Mouse (Mus musculus) midbrain, embryonic 16.5 days (tissue): ENCODE measurements around the gene Trappc10. TPM values are rescaled to one million over a fixed set of nuclear protein-coding genes. Genes with fewer than 3 reads are reported as not detected.

Source experiments
- ATAC-seq: fragments of 200-750 bp; cut with Nextera tagmentation; 2 replicates; pipeline ENCODE4 v1.8.0; 2017; ENCODE audit warnings: moderate TSS enrichment
- H3K27ac ChIP-seq: fragments of 300-500 bp; sonication (generic); 2 replicates; pipeline ENCODE4 v1.5.1; 2014; ENCODE audit warnings: mild to moderate bottlenecking, low read length, mixed read lengths
- H3K27me3 ChIP-seq: fragments of 300-500 bp; sonication (generic); 2 replicates; pipeline ENCODE4 v1.6.1; 2014; ENCODE audit warnings: low read depth, low read length, mixed read lengths; ENCODE audit not compliant: control insufficient read depth, insufficient read depth
- H3K36me3 ChIP-seq: fragments of 300-500 bp; sonication (generic); 2 replicates; pipeline ENCODE4 v1.6.1; 2014; ENCODE audit warnings: mild to moderate bottlenecking, low read length, moderate library complexity, mixed read lengths; ENCODE audit not compliant: control insufficient read depth, insufficient read depth
- H3K4me1 ChIP-seq: fragments of 300-500 bp; sonication (generic); 2 replicates; pipeline ENCODE4 v1.6.1; 2014; ENCODE audit warnings: mild to moderate bottlenecking, low read length, mixed read lengths; ENCODE audit not compliant: control insufficient read depth, insufficient read depth
- H3K4me2 ChIP-seq: fragments of 300-500 bp; sonication (generic); 2 replicates; pipeline ENCODE4 v1.6.1; 2014; ENCODE audit warnings: mild to moderate bottlenecking, low read length, mixed read lengths
- H3K4me3 ChIP-seq: fragments of 300-500 bp; sonication (generic); 2 replicates; pipeline ENCODE4 v1.5.1; 2014; ENCODE audit warnings: low read depth, mild to moderate bottlenecking, low read length, moderate library complexity, mixed read lengths
- H3K9ac ChIP-seq: fragments of 300-500 bp; sonication (generic); 2 replicates; pipeline ENCODE4 v1.6.1; 2014; ENCODE audit warnings: low read depth, low read length, mixed read lengths
- H3K9me3 ChIP-seq: fragments of 300-500 bp; sonication (generic); replicated peaks from 2 replicates; pipeline ENCODE4 v1.6.1; 2014; ENCODE audit warnings: mild to moderate bottlenecking, low read length, mixed read lengths; ENCODE audit not compliant: control insufficient read depth, poor library complexity, severe bottlenecking
- WGBS: fragments of 180-500 bp; shearing (Covaris S2); extraction: QIAGEN DNeasy Blood & Tissue Kit; methylation state at CpG from one replicate; pipeline ENCODE4 v1.1.7; 2014; 5-methylcytosine and 5-hydroxymethylcytosine counted together
- polyA plus RNA-seq: library from polyadenylated mRNA; unstranded; fragments of >200 nt; fragmentation: Nextera tagmentation; extraction: Ambion mirVana; gene quantifications from 2 replicates; pipeline ENCODE4 v1.2.1, GENCODE M21; 2015

Trappc10 gene
- polyA plus RNA-seq, 1 experiment from 2014 or later: 22.4 TPM

GRCm38 (mm10) chr10:78260916-78261650, 16.6 kb upstream of the Trappc10 start:
- Histone ChIP-seq H3K4me1 (no peaks in the 10 kb centered on the region), H3K9ac (no peak overlapping the region), H3K4me3 (no peak overlapping the region), H3K4me2 (no peak overlapping the region), H3K9me3 (no peaks in the 10 kb centered on the region), H3K36me3 (no peaks in the 10 kb centered on the region), H3K27me3 (no peaks in the 10 kb centered on the region), H3K27ac (no peak overlapping the region)
- WGBS: 72% methylated on average over 7 of the region's 7 CpGs
- ATAC-seq: no peak

DNA sequence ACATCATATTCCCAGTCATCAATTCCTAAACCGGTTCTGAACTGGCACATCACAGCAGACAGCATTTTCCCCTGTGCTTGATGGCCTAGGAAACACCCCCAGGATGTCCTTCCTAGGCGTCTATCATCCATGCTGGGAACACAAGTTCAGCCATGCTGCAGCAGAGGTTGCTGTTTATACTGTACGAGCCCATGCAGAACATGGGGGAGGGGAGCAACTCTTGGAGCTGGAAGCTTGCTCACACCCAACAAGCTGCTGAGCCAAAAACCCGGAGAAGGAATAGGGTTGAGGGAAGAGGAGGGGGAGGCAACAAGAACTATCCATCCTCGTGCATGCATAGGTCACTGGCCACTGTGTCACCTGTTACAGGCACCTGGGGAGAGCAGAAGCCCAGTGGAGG, 15.9 kb upstream of the Trappc10 start:
- Histone ChIP-seq H3K4me1 (no peaks in the 10 kb centered on the region), H3K4me2 (no peak overlapping the region), H3K27ac (no peak overlapping the region), H3K36me3 (no peaks in the 10 kb centered on the region), H3K9me3 (no peaks in the 10 kb centered on the region), H3K9ac (no peak overlapping the region), H3K4me3 (no peak overlapping the region), H3K27me3 (no peaks in the 10 kb centered on the region)
- no peak for ATAC-seq
- WGBS: 38% methylated on average over 5 of the region's 5 CpGs

- H3K9me3 ChIP-seq: no peaks in the 10 kb centered on the region
- H3K4me2 ChIP-seq: no peak overlapping the region
- H3K27me3 ChIP-seq: no peaks in the 10 kb centered on the region
- no peaks in the 10 kb centered on the region for H3K36me3 ChIP-seq
- H3K9ac ChIP-seq: no peak overlapping the region
- H3K4me1 ChIP-seq: no peaks in the 10 kb centered on the region
- 55% methylated on average over 6 of the region's 6 CpGs for WGBS
- ATAC-seq: no peak
- H3K4me3 ChIP-seq: no peak overlapping the region
- no peak overlapping the region for H3K27ac ChIP-seq
Observed at GRCm38 (mm10) chr10:78259702-78260101, 15.3 kb upstream of the Trappc10 start.

DNA sequence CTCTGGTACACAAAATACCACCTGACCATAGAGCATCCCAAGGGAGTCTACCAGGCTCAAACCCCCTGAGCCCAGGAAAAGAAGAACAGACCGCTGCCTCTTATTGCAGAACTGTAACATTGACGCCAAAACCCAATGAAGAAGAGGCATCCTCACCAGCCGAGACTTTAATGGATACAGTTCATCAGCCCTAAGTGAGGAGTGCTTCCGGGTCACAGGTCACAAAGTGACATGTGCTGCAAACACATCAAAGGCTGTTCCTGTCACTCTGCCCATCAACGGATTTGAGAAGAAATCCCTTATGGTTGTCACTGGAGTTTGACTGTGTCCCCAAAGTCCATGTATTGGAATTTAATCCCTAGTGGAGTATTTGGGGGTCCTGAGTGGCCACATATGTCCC, 14.8 kb upstream of the Trappc10 start:
- no peak overlapping the region for H3K4me3 ChIP-seq
- no peaks in the 10 kb centered on the region for H3K9me3 ChIP-seq
- no peak overlapping the region for H3K9ac ChIP-seq
- H3K27ac ChIP-seq: no peak overlapping the region
- H3K4me1 ChIP-seq: no peaks in the 10 kb centered on the region
- H3K27me3 ChIP-seq: no peaks in the 10 kb centered on the region
- WGBS: 76% methylated on average over 5 of the region's 5 CpGs
- no peaks in the 10 kb centered on the region for H3K36me3 ChIP-seq
- no peak for ATAC-seq
- H3K4me2 ChIP-seq: no peak overlapping the region

DNA sequence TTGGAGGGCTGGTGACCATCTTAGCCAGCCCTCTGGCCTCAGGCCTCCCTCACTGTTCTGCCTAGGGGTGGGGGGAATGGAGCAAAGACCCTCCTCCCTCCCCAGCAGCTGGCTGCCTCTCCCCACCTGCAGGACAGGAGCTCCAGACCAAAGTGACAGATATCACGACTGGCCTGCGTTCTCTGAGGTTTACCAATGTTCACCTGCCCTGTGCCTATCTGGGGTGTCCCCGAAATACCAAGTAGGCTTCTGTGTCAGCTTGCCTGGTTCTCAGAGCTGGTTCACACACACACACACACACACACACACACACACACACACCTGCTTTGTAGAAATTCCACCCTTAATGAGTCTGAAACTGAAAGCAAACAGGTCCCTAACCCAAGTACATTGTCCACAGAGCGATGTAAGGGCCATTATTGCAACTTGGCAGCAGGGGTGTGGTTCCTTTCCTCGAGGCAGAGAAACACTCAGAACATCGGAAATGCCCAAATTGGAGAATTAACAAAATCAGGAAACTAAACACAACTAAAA, 13.8 kb upstream of the Trappc10 start:
- no peak overlapping the region for H3K9ac ChIP-seq
- H3K4me1 ChIP-seq: no peaks in the 10 kb centered on the region
- H3K36me3 ChIP-seq: no peaks in the 10 kb centered on the region
- H3K27me3 ChIP-seq: no peaks in the 10 kb centered on the region
- no peak for ATAC-seq
- no peak overlapping the region for H3K4me2 ChIP-seq
- no peak overlapping the region for H3K4me3 ChIP-seq
- H3K9me3 ChIP-seq: no peaks in the 10 kb centered on the region
- WGBS: 90% methylated on average over 6 of the region's 6 CpGs
- H3K27ac ChIP-seq: no peak overlapping the region

- Histone ChIP-seq H3K9ac (no peak overlapping the region), H3K9me3 (no peaks in the 10 kb centered on the region; the same call in 1 of the 2 replicates), H3K4me2 (no peak overlapping the region), H3K4me1 (no peaks in the 10 kb centered on the region), H3K27ac (no peak overlapping the region), H3K4me3 (no peak overlapping the region), H3K27me3 (no peaks in the 10 kb centered on the region), H3K36me3 (no peaks in the 10 kb centered on the region)
- no peak for ATAC-seq
- WGBS: 77% methylated on average over 4 of the region's 4 CpGs
Observed at GRCm38 (mm10) chr10:78255646-78256059, 11.2 kb upstream of the Trappc10 start.

DNA sequence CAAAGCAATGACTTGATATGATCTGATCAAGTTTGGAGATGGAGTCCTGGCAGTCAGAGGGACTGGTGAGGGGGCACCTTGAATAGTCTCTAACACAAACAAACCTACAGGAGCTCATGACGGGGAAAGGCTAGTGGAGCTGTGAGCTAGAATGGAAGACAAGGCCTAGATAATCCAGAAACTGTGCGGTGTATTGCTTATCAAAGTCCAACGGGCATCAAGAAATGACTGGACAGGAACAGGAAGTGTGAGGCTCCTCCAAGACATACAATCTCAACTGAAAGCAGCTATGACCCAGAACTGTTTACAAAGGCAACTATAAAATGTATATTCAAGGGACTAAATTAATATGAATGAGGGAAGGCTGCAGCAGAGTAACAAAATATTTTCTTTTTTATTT, 2.8 kb upstream of the Trappc10 start:
- no peak overlapping the region for H3K27ac ChIP-seq
- H3K4me3 ChIP-seq: no peak overlapping the region
- H3K9me3 ChIP-seq: no peaks in the 10 kb centered on the region; the same call in 1 of the 2 replicates
- no peaks in the 10 kb centered on the region for H3K27me3 ChIP-seq
- no peak overlapping the region for H3K9ac ChIP-seq
- peaks cover 15% of the 10 kb centered on the region for H3K4me1 ChIP-seq
- 87% methylated on average over 3 of the region's 3 CpGs for WGBS
- no peaks in the 10 kb centered on the region for H3K36me3 ChIP-seq
- no peak for ATAC-seq
- H3K4me2 ChIP-seq: no peak overlapping the region

DNA sequence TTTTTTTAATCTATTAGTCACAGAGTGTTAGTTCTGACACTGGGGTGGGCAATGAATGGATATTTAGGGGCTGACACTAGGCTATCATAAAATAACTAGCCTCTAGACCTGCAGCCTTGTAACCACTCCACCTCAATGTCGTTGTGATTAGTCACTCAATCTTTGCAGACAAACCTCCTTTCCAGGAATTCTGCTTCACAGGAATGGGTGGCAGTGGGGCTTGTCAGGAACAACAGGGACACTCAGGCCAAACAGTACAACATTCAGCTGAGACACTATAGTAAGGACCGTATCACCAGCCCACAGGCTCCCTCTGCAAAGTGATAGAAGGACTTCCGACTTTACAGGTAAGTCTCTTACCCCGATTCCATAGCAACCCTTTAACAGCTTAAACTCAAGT, 2.3 kb upstream of the Trappc10 start:
- ATAC-seq: no peak
- Histone ChIP-seq H3K9ac (no peak overlapping the region), H3K27ac (no peak overlapping the region), H3K36me3 (no peaks in the 10 kb centered on the region), H3K4me2 (no peak overlapping the region), H3K4me1 (peaks cover 15% of the 10 kb centered on the region), H3K4me3 (no peak overlapping the region), H3K9me3 (no peaks in the 10 kb centered on the region; the same call in 1 of the 2 replicates), H3K27me3 (no peaks in the 10 kb centered on the region)
- WGBS: 87% methylated on average over 4 of the region's 4 CpGs

- peak overlapping the region; percentile 89 for H3K27ac ChIP-seq
- 9% methylated on average over 7 of the region's 7 CpGs for WGBS
- H3K36me3 ChIP-seq: no peaks in the 10 kb centered on the region
- no peaks in the 10 kb centered on the region for H3K27me3 ChIP-seq
- peak overlapping the region; percentile 77 for H3K4me2 ChIP-seq
- H3K4me3 ChIP-seq: peak overlapping the region; percentile 85
- peak; percentile 66 for ATAC-seq
- H3K9me3 ChIP-seq: no peaks in the 10 kb centered on the region
- H3K4me1 ChIP-seq: peaks cover 15% of the 10 kb centered on the region
- peak overlapping the region; percentile 86 for H3K9ac ChIP-seq
Observed at GRCm38 (mm10) chr10:78245225-78245547, 745 bp upstream of the Trappc10 start.
